Comparison of ENCODE assay signal across 12 mouse cellular contexts in genomic region chr3:88495741-88496415, GRCm38 (mm10). TPM values are rescaled to one million over a fixed set of nuclear protein-coding genes. Genes with fewer than 3 reads are reported as not detected.
DNase-seq lines count a peak whose midpoint lies in the region; ATAC-seq lines count a peak whose summit lies in the region.
"Had no signal": no experiment of that assay in that cellular context is flagged by ENCODE, and none has a peak within 500 bp of the region (broad histone marks: within the 10 kb centered on the region; RNA-seq: fewer than 3 reads in every experiment).

No protein-coding gene starts in this region.

- no peaks in the 10 kb centered on the region for H3K36me3 ChIP-seq in heart, embryonic 11.5 days (ENCODE audit: control insufficient read depth, insufficient read depth, low read length)
- H3K36me3 ChIP-seq in liver, embryonic 13.5 days: peaks cover 57% of the 10 kb centered on the region
- H3K36me3 ChIP-seq: forebrain, embryonic 15.5 days; midbrain, embryonic 13.5 days had no signal

- H3K27ac ChIP-seq in heart, embryonic 11.5 days (ENCODE audit: low read depth, low read length): peak overlapping the region; percentile 96
- H3K27ac ChIP-seq in liver, embryonic 13.5 days: peak overlapping the region; percentile 98
- H3K27ac ChIP-seq: forebrain, embryonic 15.5 days; midbrain, embryonic 13.5 days had no signal

- no peak overlapping the region; the same call in 1 of the 2 replicates for H3K4me2 ChIP-seq in heart, embryonic 11.5 days
- peak overlapping the region; percentile 96 for H3K4me2 ChIP-seq in liver, embryonic 13.5 days
- H3K4me2 ChIP-seq: forebrain, embryonic 15.5 days; midbrain, embryonic 13.5 days had no signal

- H3K9me3 ChIP-seq in heart, embryonic 11.5 days (replicated peaks; ENCODE audit: control insufficient read depth, low read length): no peaks in the 10 kb centered on the region
- H3K9me3 ChIP-seq in liver, embryonic 13.5 days (replicated peaks): no peaks in the 10 kb centered on the region
- H3K9me3 ChIP-seq: forebrain, embryonic 15.5 days; G1E; midbrain, embryonic 13.5 days had no signal

- WGBS in heart, embryonic 11.5 days (ENCODE audit: insufficient replicate concordance): 74% methylated on average over 10 of the region's 10 CpGs
- 74% methylated on average over 10 of the region's 10 CpGs for WGBS in liver, embryonic 13.5 days (ENCODE audit: insufficient replicate concordance)

- DNase-seq in heart, adult 11 months: peak; percentile 96
- no peak for DNase-seq in heart, postnatal 25 days (ENCODE audit: low spot score)
- peak; percentile 65 for DNase-seq in MN1 (ENCODE audit: low spot score)
- DNase-seq in liver, embryonic 13.5 days: no peak
- no peak for DNase-seq in frontal cortex, postnatal 25 days (ENCODE audit: low spot score in 2 of 2)
- DNase-seq in c-Kit-positive CD71-positive TER-119-positive erythroid progenitor cells, embryonic 14.5 days (ENCODE audit: low spot score): no peak
- no peak for DNase-seq in layer of hippocampus, postnatal 36 days
- DNase-seq: cerebellum, adult 8-10 months had no signal

- H3K27me3 ChIP-seq in heart, embryonic 11.5 days (ENCODE audit: control insufficient read depth, insufficient read depth, low read length): no peaks in the 10 kb centered on the region
- no peaks in the 10 kb centered on the region for H3K27me3 ChIP-seq in liver, embryonic 13.5 days
- H3K27me3 ChIP-seq: forebrain, embryonic 15.5 days had no signal

- intact Hi-C loops in heart, postnatal 25 days (cut with DNase I): no loop called here

- peak overlapping the region; percentile 71 for H3K9ac ChIP-seq in heart, embryonic 11.5 days (ENCODE audit: low read depth, low read length)
- H3K9ac ChIP-seq in liver, embryonic 13.5 days: peak overlapping the region; percentile 81
- H3K9ac ChIP-seq: forebrain, embryonic 15.5 days; midbrain, embryonic 13.5 days had no signal

- no peak overlapping the region for H3K4me3 ChIP-seq in heart, embryonic 11.5 days (ENCODE audit: low read depth, low read length)
- H3K4me3 ChIP-seq in liver, embryonic 13.5 days (replicated peaks): peak overlapping the region; percentile 41
- H3K4me3 ChIP-seq: forebrain, embryonic 15.5 days; midbrain, embryonic 13.5 days had no signal

- peaks cover 54% of the 10 kb centered on the region for H3K4me1 ChIP-seq in heart, embryonic 11.5 days (ENCODE audit: control insufficient read depth, insufficient read depth, low read length)
- peaks cover 97% of the 10 kb centered on the region for H3K4me1 ChIP-seq in liver, embryonic 13.5 days (replicated peaks)

- no peak for ATAC-seq in heart, embryonic 11.5 days (replicated peaks; ENCODE audit: insufficient number of reproducible peaks, low FRiP score, low TSS enrichment)
- no peak for ATAC-seq in liver, embryonic 13.5 days (ENCODE audit: low read depth)
- ATAC-seq: forebrain, embryonic 15.5 days; midbrain, embryonic 13.5 days had no signal

RNA-seq across cellular contexts. Expression of gene Lmna, which starts 13.9 kb away (rescaled TPM):
- total RNA-seq in heart, postnatal 25 days (2021): 100 to 1,000 TPM; 121 to 132 TPM
- 78.2 and 82.0 TPM in 2 replicates for polyA plus RNA-seq in heart, embryonic 11.5 days (2014; fragmentation: Nextera tagmentation; extraction: Ambion mirVana)
- 165 and 184 TPM in 2 replicates for polyA plus RNA-seq in liver, embryonic 13.5 days (2015; fragmentation: Nextera tagmentation; extraction: Ambion mirVana)
- 10 to 100 TPM; 32.6 to 34.3 TPM for total RNA-seq in layer of hippocampus, postnatal 36 days (2021)

RNA-seq across cellular contexts. Expression of gene Sema4a, which starts 34.9 kb away (rescaled TPM):
- 1 to 10 TPM; 1.9 to 3.7 TPM for total RNA-seq in heart, postnatal 25 days (2021)
- 0.80 and 0.92 TPM in 2 replicates for polyA plus RNA-seq in heart, embryonic 11.5 days (2014; fragmentation: Nextera tagmentation; extraction: Ambion mirVana)
- polyA plus RNA-seq in liver, embryonic 13.5 days (2015; fragmentation: Nextera tagmentation; extraction: Ambion mirVana): 13.8 and 15.8 TPM in 2 replicates
- 10 to 100 TPM; 34.1 to 36.8 TPM for total RNA-seq in layer of hippocampus, postnatal 36 days (2021)

RNA-seq across cellular contexts. Expression of gene Mex3a, which starts 36.3 kb away (rescaled TPM):
- under 1 TPM; 0.39 to 0.61 TPM for total RNA-seq in heart, postnatal 25 days (2021)
- 16.5 and 16.9 TPM in 2 replicates for polyA plus RNA-seq in heart, embryonic 11.5 days (2014; fragmentation: Nextera tagmentation; extraction: Ambion mirVana)
- 1.2 and 1.5 TPM in 2 replicates for polyA plus RNA-seq in liver, embryonic 13.5 days (2015; fragmentation: Nextera tagmentation; extraction: Ambion mirVana)
- 1 to 10 TPM; 4.0 to 4.4 TPM for total RNA-seq in layer of hippocampus, postnatal 36 days (2021)

RNA-seq across cellular contexts. Expression of gene Rab25, which starts 52.2 kb away (rescaled TPM):
- total RNA-seq in heart, postnatal 25 days (2021): not detected
- 0.21 TPM in 1 of 2 replicates, not detected in the other for polyA plus RNA-seq in heart, embryonic 11.5 days (2014; fragmentation: Nextera tagmentation; extraction: Ambion mirVana)
- polyA plus RNA-seq in liver, embryonic 13.5 days (2015; fragmentation: Nextera tagmentation; extraction: Ambion mirVana): 0.15 TPM in 1 of 2 replicates, not detected in the other
- under 1 TPM in 1 of 2 experiments, not detected in 1; 0.63 TPM for total RNA-seq in layer of hippocampus, postnatal 36 days (2021)
- polyA plus RNA-seq: midbrain, embryonic 13.5 days had no signal

RNA-seq across cellular contexts. Expression of gene Lamtor2, which starts 57.0 kb away (rescaled TPM):
- 10 to 100 TPM; 84.2 to 92.5 TPM for total RNA-seq in heart, postnatal 25 days (2021)
- polyA plus RNA-seq in heart, embryonic 11.5 days (2014; fragmentation: Nextera tagmentation; extraction: Ambion mirVana): 86.9 and 110 TPM in 2 replicates
- polyA plus RNA-seq in liver, embryonic 13.5 days (2015; fragmentation: Nextera tagmentation; extraction: Ambion mirVana): 88.4 and 95.9 TPM in 2 replicates
- total RNA-seq in layer of hippocampus, postnatal 36 days (2021): 100 to 1,000 TPM in 1 of 2 experiments, 10 to 100 TPM in 1; 91.0 to 111 TPM

Comparison
In these comparisons a context has a peak if more than half of its experiments do, and no peak if none do; other contexts are left out.
1. DNase-seq: peak in heart, adult 11 months (single experiment) and MN1 (single experiment); none in heart, postnatal 25 days (single experiment), liver, embryonic 13.5 days (single experiment), frontal cortex, postnatal 25 days (0 of 2), c-Kit-positive CD71-positive TER-119-positive erythroid progenitor cells, embryonic 14.5 days (single experiment) and layer of hippocampus, postnatal 36 days (0 of 2).
2. RNA of gene Sema4a, which starts 34.9 kb away (total RNA-seq): 34.1 to 36.8 TPM in layer of hippocampus, postnatal 36 days; 1.9 to 3.7 TPM in heart, postnatal 25 days; every median in the first group is over 4 times any median in the second.